Mouse (Mus musculus) C2C12 (cell line): ENCODE data around the gene Cyp17a1.

Experiments
- CEBPB ChIP-seq: IDR thresholded peaks from one replicate; pipeline ENCODE4 v1.6.1; 2011; ENCODE audit warnings: low read depth, mild to moderate bottlenecking, control low read depth, moderate library complexity
- CTCF ChIP-seq: IDR thresholded peaks from one replicate; pipeline ENCODE4 v1.5.1; 2011; ENCODE audit not compliant: control insufficient read depth, insufficient read depth, insufficient read length
- FOSL1 ChIP-seq: IDR thresholded peaks from one replicate; pipeline ENCODE4 v1.8.0; 2011; ENCODE audit warnings: mild to moderate bottlenecking, low read length; ENCODE audit not compliant: poor library complexity, insufficient read depth, severe bottlenecking
- MAX ChIP-seq: IDR thresholded peaks from one replicate; pipeline ENCODE4 v1.6.1; 2011; ENCODE audit warnings: mild to moderate bottlenecking, control low read depth
- USF1 ChIP-seq: IDR thresholded peaks from one replicate; pipeline ENCODE4 v1.6.1; 2011; ENCODE audit warnings: low read depth, mild to moderate bottlenecking, control low read depth, moderate library complexity

- TF ChIP-seq CTCF (no peak), FOSL1 (no peak), CEBPB (no peak), MAX (no peak), USF1 (no peak)
These were observed 30.7 kb downstream of the Cyp17a1 start for GRCm38 (mm10) chr19:46642136-46642753.
